Mouse (Mus musculus): ENCODE results near the gene Tceal9.
A peak's percentile ranks its signal among the peaks of the same experiment; 100 is the strongest.
"Not testable (repeated sequence)": the region's sequence is repeated elsewhere in the genome, so short reads cannot be mapped to it uniquely, and the experiment has no call there.

Gene Tceal9

GRCm38 (mm10) chrX:136244574-136245229 lies at the start of gene Tceal9:
Tceal9 (plus strand) TSS chrX:136245079.
- peak; percentile 19 to 46 for DNase-seq

- DNase-seq = no peak
Observed at GRCm38 (mm10) chrX:136195193-136195944, 49.5 kb upstream of the Tceal9 start.

- DNase-seq = no peak
Observed at GRCm38 (mm10) chrX:136196873-136197272, 48.0 kb upstream of the Tceal9 start.

GRCm38 (mm10) chrX:136203257-136203656 lies 41.6 kb upstream of the Tceal9 start:
- DNase-seq = no peak

- DNase-seq = no peak
Observed at GRCm38 (mm10) chrX:136203664-136204066, 41.2 kb upstream of the Tceal9 start, which contains the start of gene Tceal5. Tceal5 (minus strand) TSS chrX:136203876.

GRCm38 (mm10) chrX:136204406-136204805 lies 40.5 kb upstream of the Tceal9 start:
- DNase-seq = no peak

GRCm38 (mm10) chrX:136213396-136213795 lies 31.5 kb upstream of the Tceal9 start:
- no peak for DNase-seq

GRCm38 (mm10) chrX:136214729-136215677 lies 29.9 kb upstream of the Tceal9 start, which contains the start of the genes Tceal7 and Bex1:
Tceal7 (plus strand) TSS chrX:136214779.
Bex1 (minus strand) TSS chrX:136215513.
- DNase-seq = not testable (repeated sequence)

GRCm38 (mm10) chrX:136216303-136216702 lies 28.6 kb upstream of the Tceal9 start:
- no peak for DNase-seq

- no peak for DNase-seq
Observed at GRCm38 (mm10) chrX:136223714-136224113, 21.2 kb upstream of the Tceal9 start.

GRCm38 (mm10) chrX:136227768-136228167 lies 17.1 kb upstream of the Tceal9 start:
- DNase-seq = no peak

- no peak for DNase-seq
Observed at GRCm38 (mm10) chrX:136238118-136238517, 6.8 kb upstream of the Tceal9 start.

- no peak for DNase-seq
Observed at GRCm38 (mm10) chrX:136243181-136243580, 1.7 kb upstream of the Tceal9 start.

- DNase-seq = no peak
Observed at GRCm38 (mm10) chrX:136245521-136246071, 717 bp downstream of the Tceal9 start.

- no peak for DNase-seq
Observed at GRCm38 (mm10) chrX:136248811-136249210, 3.9 kb downstream of the Tceal9 start.

- DNase-seq = no peak
Observed at GRCm38 (mm10) chrX:136249671-136250070, 4.8 kb downstream of the Tceal9 start.

- DNase-seq = no peak
Observed at GRCm38 (mm10) chrX:136252023-136252729, 7.3 kb downstream of the Tceal9 start.

- DNase-seq = no peak
Observed at GRCm38 (mm10) chrX:136267720-136268119, 22.8 kb downstream of the Tceal9 start.

- DNase-seq = no peak
Observed at GRCm38 (mm10) chrX:136268173-136268572, 23.3 kb downstream of the Tceal9 start.

- peak; percentile 41 to 44 for DNase-seq
Observed at GRCm38 (mm10) chrX:136269743-136270392, 25.0 kb downstream of the Tceal9 start, which contains the start of gene Bex3. Bex3 (plus strand) TSS chrX:136270253.

All from thymus, adult 18-20 months (tissue).